Mouse (Mus musculus): Measurements from ENCODE around the gene Rtp4. TPM values are rescaled to one million over a fixed set of nuclear protein-coding genes. Genes with fewer than 3 reads are reported as not detected.

The Rtp4 gene
- 1 to 10 TPM; 1.4 to 2.0 TPM for total RNA-seq (2021)

DNA sequence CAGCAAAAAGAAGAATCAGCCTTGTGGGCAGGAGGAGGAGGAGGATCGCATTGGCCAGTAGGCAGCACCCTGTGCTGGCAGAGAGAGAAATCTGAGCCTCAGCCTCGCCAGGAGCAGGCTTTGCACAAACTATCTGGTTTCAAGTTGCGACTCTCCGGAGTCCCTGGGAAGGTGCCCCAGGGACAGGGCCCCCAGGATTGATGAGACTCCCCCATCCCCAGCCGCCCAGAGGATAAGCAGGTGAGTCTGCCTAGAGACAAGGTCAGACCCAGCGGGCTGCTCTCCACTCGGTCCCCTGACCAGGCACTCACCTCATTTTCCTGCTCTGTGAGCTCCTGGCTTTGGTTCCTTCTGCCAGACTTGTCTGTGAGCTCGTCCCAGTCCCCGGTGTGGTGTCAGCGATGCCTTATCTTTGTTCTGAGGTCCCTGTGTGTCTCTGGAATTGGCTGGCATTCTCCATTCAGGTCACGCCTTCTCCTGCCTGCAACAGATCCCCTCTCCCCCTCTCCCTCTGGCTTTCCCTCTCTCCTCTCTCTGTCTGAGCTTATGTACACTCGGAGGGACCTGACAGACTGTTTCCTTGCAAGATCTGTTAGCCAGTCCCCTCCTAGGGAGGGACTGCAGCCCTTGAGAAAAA lies at the start of gene Rtp4, which contains the start of gene Masp1:
Rtp4 (plus strand) TSS at position 57 of the 637 bp plus-strand sequence.
Masp1 (minus strand) TSS at position 581 of the 637 bp plus-strand sequence.
- peak; percentile 29 to 39 for DNase-seq

DNA sequence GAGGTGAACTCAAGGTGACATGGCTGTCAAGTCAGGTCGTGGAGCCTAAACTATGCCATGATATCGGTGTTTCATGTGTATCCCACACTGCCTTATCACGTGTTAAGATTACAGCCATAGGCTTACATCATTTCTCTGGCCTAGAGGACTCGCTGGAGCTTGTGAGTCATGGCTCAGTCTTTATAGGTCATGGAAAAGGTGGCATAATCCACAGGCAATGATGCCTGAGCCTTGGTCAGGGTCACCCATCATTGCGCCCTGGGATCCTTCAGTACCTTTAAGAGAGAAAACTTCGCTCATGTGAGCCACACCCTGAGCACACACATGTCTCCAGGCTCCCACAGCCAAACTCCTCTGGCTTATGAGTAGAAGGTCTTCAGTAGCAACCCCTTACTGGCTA lies 48.5 kb upstream of the Rtp4 start:
- DNase-seq, result no peak

DNA sequence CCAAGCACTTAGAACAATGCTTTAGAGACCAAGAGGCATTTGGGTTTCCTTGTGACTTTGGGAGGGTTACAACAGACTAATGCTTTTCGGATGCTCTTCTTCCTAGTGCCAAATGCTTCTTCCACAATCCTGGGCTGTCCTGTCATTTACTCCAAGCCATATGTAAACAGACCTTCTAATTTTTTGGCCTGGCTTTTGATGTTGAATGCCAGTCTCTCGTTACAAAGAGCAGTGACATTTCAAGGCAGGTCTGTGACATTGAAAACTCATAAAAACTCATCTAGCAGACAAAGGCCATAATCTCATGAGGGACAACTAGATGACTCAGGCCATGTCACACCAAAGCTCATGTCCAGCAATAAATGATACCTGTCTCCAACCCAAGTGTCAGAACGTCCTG lies 48.0 kb upstream of the Rtp4 start:
- no peak for DNase-seq

DNA sequence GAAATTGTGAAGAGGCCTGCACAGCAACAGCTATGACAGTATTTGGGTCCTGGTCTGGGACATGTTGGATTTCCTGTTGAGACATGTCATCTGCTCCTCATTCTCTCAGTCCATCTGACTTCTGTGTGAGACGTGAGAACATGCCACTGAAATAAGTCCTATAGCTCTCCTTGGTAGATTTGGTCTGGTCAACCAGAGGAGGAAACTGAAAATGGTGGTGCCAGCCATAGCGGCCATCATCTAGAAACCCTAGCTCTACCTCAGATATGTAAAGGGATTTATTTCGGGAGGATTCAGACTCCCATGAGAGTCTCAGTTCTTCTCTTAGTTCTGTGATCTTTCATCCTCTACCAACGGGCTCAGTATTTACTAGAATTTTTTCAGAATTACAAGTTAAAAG lies 44.4 kb upstream of the Rtp4 start:
- DNase-seq, result no peak

DNA sequence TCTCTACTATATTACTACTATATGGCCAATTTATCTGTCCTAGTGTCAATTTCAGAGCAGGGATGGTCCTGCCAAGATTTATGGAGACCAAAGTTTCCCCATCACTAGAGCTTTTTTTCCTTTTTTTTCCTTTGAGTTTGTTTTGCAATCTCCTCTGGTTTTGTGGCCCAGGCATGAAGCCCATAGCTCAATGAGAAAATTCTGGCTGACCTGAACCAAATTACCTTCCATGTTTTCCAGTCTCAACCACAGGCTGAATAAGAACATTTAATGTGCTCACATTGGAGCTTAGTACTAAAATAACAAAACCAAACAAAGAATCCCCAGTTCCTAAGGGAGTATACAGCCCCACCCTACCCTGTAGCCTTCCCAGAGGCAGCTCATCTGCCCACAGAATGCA lies 43.5 kb upstream of the Rtp4 start:
- no peak for DNase-seq

DNA sequence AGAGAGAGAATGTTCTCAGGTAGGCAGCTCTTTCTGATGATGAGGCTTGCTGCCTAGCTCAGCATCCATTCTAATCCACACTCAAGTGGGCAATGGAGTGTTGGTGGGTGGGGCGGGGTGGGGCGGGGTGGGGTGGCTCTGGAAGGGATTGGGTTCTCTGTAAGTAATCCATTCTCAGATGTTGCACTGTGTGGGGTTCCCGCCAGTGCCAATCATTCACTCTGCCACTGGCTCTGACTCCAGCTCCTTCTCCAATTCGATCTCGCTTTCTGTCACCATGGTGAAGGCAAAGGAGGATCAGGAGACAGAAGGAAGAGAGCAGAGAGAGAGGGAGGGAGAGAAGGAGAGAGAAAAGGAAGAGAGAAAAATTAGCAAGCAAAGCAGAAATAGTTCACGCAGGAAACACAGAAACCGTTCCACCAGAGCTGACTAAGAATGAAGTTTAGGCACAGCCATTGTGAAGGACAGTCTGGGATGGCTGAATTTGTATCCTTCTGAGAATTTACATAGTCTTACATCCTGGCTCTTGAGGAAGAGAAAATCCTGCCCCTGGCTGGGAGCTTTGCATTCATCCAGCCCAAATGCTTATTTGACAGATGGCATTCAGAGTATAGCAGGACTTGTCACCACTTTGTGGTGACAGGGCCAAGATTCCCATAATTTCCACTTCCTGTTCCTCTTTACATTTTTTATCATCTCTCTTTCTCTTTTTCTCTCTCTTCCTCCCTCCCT lies 40.1 kb upstream of the Rtp4 start:
- DNase-seq, result no peak

DNA sequence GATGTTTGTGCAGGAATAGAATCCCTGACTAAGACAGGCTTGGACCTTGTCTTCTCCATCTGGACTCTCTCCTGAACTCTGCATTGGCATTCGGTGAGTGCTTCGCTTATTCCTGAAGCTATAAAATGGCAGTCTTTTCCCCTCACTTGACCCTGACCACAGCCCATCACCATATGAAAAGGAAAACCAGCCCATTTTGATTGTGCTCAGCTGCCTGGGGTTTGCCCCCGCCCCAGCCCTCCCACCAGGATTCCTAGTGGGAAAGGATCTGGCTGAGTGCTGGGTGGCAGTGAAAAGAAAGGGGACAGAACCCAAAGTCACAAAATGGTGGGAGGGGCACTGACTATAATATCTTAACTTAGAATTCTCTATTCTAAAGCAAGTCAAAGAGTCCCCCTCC lies 37.9 kb upstream of the Rtp4 start:
- DNase-seq, result no peak

DNA sequence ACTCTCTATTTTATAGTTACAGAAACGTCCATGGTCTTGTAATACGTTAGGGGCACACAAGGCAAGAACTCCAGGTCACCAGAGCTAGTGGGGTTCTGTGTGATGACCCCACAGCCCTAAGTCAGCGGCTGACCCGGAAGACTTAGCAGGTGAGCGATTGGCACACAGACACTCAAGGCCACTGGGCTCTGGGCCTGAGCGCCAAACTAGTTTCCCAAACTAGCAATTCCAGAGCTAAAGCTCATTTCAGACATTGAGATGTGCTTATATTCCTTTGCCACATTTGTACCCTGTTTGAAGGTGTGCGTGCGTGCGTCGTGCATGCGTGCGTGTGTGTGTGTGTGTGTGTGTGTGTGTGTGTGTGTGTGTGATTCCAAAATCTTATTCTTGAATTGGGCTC lies 37.2 kb upstream of the Rtp4 start:
- DNase-seq, result no peak

DNA sequence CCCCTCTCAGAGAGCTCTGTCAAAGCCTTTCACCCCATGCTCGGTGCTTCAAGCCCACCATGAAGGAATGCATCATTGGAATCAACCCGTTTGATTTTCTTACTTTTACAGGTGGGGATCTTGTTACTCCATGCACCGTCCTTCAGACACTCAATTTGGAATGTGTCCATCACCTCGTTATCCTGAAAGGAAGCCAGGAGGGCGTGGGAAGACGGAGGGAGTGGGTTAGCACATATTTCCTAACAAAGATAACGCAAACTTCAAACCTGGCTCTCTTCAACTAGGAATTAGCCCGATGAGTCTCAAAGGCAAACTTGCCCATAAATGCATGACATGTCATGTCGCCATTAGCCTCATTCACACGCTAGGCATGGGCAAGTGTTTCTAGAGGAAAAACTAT lies 36.8 kb upstream of the Rtp4 start:
- DNase-seq, result no peak

DNA sequence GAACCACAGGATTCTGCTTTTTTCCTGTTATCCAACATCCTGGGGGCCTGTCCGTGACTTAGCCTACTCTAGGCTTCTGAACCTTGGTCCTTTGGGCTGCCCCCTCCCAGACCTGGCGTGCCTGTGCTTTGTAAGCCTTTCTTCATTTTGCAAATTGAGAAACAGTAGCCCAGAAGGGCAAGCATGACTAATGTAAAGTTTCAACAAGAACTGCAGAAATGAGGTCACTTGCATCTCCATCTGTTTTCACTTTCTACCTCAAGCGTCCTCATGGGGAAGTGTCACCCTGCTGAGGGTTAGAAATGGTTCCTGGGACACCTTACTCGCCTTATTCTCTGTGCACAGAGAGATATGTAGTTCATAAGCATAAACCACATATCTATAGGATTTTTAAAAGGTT lies 27.3 kb upstream of the Rtp4 start:
- DNase-seq, result no peak

DNA sequence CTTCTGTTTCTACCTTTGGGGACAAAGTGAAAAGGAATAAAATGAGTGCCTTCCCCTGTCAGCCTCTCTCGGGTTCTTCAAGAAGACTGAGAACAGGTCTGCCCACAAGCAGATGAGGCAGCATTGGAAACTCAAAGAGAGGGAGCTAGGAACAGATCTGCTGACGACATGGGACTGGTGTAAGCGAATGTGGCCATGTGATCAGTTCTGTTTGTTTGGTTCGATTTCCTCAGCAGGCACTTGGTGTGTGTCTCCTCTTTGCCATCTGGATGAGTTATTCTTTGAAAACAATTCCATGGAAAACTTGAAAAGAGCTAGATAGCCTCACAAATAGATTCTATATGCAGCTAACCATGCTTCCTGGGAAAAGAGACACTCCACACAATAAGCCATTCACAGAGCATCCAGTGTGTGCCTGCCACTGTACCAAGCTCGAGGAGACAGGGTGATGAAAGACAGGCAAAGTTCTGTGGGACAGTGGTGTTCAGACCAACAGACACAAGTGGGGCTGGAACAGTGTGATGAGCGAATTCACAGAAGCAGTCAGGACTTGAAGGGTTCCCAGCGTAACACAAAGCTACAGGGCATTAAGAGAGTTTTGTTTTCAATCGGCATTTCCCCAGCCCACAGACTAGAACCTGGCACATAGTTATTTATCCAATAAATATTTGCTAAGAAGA lies 23.7 kb upstream of the Rtp4 start:
- no peak for DNase-seq

DNA sequence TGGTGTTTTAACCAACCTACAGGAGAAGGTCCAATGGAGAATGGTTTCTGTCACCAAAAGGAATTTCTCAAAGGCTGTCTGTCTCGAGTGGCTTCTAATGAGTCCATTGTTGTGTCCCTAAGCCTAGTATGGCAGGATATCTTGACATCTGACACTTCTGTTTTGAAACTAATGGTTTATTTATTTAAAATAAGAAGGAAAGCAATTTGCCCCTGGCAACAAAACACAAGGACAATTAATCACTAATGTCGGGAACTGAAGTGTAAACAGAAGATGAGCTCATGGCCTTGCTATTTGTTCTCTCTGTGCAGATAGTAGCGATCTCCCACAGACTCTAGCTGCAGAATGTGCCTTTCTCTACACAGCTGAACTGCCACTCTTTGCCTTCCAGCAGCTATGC lies 22.7 kb upstream of the Rtp4 start:
- DNase-seq, result no peak

DNA sequence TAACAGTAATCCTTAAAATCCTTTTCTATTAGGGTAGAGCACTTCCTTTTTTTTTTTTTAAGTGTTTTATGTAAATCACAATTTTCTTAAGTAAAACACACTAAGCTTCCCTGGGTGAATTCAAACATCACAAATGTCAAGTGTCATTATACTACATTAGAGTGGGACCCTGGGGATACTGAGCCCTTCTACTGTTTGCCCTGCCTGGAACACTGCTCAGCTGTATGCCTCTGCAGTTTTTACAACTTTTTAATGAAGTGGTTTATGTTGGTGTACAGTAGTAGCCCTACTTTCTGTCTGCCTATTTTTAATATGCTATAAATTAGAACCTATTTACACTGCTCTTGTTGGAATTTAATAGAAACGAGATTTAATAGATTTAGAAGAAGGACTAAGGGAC lies 22.2 kb upstream of the Rtp4 start:
- no peak for DNase-seq

DNA sequence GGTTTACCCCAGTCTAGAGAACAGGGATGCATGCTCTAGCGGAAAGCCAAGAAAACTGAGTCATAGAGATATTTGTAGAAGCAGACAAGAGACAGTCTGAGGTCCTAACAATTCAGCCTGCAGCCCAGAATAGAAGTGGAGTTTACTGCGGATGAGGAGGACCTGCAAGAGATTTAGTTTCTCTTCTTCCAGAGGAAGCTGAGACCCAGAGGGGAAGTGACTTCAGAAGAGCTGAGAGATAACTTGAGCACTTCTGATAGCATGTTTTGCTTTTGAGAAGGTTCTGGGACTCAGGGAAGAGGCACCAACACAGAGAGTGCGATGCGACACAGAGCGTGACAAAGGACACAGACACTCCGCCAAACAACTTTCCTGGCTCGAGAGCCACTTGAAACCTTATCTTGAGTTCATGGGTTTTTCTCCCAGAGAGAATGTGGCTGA lies 21.4 kb upstream of the Rtp4 start:
- no peak for DNase-seq

DNA sequence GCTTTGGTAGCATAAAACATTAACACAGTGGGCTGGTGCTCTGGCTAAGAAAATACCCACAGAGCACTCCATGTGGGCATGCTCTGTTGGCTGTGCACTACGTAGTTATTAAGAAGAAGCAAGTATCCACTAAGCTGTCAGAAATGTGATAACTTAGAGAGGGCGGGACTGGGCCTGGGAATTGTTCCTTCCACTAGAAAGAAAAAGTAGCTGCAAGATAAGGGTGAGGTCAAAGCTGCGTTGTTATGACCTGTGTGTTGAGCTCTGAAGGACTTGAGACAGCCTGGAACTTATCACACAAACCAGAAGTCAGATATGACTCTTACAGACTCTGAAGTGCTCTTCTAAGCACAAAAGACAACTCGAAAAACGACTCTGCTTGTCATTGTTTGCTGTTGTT lies 19.5 kb upstream of the Rtp4 start:
- DNase-seq, result no peak

DNA sequence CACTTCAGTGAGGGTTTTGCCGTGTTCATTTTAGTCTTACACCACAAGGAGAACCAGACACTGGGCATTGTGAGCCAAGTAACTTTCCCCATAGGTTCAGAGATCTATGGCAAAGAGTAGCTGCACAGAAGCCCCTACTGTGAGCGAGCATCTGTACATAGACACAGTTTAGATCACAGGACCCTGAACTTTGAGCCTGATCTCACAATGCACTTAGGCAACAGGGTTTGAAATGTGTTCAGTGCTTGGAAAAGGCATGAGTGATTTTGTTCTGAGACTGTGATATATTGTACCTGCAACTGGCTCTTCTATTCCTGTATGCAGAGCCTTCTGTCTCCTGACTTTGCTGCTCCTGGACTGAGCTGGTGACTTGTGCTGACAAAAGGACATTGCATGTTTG lies 18.8 kb upstream of the Rtp4 start:
- no peak for DNase-seq

DNA sequence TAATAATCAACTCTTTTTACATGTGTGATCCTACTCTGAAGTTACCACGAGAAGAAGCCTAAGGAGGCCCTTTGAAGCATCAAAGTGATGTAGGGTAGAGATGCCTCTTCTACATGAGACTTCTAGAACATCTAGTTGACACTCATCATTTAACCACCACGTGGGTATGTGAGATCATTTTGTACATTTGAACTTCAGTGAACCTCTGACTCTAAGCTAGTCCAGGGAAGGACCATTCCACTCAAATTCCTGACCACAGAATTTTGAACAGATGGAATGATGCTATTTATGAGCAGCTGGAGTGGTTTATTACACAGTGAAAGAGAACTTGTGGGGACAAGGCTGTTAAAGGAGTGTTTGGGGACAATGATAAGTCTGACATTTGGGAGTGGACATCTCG lies 17.6 kb upstream of the Rtp4 start:
- DNase-seq, result no peak

DNA sequence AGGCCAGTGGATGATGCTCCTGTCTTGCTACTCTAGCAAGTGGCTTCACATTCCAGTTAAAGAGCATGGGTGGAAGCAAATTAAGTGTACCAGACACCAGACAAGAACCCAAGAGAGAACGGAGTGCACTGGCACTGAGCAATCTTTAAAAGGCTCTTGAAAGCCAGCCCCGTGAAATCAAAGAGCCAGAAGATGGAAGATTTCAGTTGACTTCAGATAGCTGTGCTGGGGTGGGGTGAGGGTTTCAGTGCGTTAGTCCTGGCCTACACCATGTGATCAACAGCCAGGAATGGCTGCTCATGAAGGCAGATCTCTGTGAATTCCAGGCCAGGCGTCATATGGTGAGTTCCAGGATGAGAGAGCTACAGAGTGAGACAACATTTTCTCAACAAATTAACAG lies 16.7 kb upstream of the Rtp4 start:
- DNase-seq, result no peak

DNA sequence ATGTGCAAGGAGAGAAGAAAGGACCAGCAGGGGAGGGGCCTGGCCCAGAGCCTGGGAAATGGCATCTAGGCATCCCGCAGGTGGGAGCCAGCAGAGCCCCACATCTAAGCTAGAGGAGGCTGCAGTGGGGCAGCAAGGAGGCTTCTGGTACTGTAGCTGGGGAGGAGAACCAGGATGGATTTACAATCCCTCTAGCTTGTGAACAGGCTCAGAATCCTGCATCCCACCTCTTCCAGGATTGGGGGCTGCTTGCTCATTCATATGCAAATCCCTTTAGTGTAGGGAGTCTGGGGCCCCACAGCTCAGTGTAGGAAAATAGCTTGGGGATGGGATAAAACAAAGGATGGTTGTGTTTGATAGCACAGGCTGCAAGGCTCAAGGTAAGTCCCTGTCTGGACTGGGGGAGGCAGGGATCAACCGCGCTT lies 15.8 kb upstream of the Rtp4 start:
- DNase-seq, result no peak

DNA sequence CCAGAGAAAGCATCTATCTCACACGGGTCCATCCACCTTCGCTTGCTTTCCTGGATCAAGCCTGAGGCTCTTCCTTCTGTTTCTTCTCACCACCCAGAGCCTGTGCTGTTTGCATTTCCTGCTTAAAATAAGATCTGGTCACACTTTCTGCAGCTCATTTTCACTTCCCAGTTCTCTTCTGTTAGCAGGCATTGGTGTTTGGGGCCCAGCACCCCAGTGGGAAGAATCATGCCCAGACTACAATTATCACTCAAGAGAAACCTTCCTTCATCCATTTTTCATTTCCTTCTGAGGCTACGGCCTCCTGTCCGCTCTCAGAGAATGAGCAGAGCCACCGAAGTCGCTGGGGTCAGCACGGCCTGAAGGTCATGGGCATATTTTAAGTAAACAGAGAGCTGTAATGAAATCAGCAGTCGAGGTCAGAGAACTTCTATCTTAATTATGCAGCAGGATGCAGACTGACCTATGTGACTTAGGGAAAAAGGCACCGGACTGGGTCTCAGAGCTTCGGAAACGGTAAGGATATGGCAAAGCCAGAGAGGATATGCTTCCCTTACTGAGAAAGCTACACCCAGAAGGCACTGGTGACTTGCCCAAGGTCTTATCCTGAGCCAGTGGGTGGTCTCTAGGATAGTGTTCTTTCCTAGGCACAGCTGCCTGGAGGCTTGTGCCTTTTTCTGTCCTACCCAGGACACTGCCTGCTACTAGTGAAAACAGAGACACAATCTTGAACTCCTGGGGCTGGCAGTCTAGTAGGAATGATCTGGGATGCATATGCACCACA lies 14.0 kb upstream of the Rtp4 start:
- DNase-seq, result no peak

DNA sequence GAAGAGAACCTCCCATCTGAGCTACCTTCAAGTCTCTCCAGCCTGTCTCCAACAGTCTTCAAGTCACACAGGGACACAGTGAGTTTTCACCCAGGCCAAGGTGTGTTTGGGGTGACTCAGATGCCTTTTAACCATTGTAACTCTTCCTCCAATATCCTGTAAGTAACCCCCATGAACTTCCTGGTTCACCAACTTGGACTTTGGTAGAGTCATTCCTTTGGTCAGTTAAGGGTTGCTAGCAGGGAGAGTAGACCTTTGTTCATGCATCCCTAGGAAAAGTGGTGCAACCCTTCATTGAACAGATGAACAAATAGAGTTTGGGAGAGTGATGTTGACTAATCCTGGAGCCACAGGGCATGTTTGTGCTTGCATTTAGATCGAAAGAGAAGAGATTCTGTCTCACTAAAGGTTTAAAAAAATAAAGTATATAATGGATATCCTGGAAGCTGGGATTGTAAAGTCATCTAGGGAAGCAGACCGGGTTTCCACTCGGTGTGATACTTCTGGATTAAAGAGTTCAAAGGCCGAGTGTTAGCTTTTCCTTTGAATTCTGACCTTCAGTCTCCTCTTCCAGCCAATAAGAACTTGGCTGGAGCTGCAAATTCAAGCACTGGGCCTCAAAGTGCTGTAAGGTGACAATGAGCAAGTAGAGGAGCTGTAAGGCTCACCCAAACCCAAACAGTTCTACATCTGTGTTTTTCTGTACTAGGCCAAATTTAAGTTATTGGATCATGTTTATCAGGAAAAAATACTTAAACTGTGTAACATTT lies 8.7 kb upstream of the Rtp4 start:
- no peak for DNase-seq

DNA sequence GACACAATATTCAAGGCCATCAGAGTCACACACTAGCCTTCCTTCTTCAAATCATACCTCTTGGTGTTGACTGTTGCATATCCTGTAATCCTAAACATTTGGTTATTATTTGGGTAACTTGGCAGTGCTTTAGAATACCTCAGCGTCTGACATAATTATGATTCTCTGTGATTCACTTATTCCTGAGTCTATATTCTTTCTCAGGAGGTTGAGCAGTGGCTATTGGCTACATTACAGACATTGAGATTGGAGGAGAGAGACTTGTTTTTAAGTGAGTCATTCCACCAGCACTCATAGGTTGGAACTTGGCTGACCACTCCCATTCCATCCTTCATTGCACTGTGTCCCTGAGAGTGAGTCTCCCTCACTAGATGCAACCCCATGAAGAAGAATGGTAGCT lies 6.7 kb upstream of the Rtp4 start:
- no peak for DNase-seq

Measured in layer of hippocampus, postnatal 36 days (tissue).